Mouse (Mus musculus) urinary bladder, postnatal 14 days (tissue): ENCODE data around the gene Tas2r138.
"Not testable (repeated sequence)": the region's sequence is repeated elsewhere in the genome, so short reads cannot be mapped to it uniquely, and the experiment has no call there.

Experiments used
- DNase-seq: peaks from one replicate; pipeline ENCODE4 v3.0.0; 2021; ENCODE audit warnings: low spot score

Gene Tas2r138

DNA sequence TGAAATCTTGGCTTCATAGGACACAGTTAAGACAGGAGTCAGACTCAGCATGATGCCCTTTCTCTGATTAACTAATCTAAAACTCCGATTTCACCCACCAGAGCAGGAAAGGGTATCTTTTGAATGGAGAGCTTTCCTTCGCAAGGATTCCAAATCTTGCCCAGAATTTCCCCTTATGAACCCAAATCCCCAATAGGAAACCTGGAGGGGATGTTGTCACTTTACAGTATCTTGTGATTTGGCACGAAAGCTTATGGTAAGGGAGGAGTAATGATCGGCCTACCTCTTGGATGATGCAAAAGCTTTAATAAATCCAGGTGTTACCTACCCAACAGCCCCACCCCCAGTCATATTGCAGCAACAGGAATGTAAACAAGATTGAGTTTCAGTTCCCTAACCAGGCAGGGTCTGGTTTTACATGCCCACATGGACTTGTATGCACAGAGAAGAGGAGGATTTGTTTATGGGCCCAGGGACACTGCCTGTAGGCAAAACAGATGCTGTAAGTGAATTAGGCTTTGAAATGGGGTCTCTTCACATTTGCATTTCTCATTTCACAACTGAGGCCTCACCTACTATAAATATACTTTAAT, at the start of gene Tas2r138:
TSS of gene Tas2r138 (minus strand) at position 51 of the 593 bp plus-strand sequence.
- no peak for DNase-seq

DNA sequence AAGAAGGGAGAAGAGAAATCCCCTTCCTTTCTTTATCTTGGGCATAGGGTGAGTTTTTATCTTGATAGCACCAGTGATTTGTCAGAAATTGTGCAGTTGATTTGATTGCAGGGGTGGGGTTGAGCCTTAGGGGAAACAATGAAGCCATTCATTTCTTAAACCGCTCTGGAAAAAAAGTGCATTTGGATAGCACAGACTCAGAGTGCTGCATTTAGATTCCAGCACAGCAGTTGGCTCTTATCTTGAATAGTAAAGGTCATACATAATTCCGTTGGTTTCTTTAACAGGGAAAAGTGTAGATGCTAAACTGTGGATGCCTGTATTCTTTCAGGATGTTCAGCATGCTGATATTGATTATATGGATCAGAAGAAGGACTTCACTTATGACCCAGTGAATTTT, 47.8 kb upstream of the Tas2r138 start:
- DNase-seq, result no peak

DNA sequence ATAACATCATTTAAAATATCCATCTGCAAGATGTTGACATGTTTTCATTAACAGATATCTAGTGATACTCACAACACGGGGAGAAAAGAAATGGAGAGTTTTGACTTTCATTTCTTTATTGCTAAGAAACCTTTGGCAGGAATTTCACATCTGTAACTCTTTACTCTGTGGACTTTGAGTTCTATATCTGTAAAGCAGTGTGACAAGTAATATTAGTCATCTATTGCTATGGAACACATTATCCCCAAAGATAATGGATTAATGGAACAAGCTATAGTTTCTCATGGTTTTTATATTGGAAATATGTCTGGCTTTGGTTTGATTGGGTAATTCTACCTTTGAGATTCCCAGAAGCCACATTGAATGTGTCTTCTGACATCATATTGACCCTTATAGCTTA, 37.8 kb upstream of the Tas2r138 start:
- DNase-seq, result no peak

DNA sequence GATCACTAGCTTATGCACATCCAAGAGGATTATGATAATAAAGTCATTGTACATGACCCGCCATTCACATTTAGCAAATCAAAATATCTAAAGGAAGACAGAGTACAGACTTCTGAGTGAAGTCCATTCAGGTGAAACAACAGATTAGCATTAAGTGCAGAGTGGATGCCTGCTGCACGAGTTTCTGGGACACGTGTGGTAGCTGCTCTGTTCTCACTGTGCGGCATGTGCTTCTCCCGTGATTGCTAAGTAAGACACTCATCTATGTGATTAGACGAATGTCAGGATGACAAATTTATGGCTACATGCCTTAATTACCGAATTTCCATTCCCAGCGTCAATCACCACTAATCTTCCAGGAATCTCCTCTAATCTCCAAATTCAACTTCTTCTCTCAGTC, 32.6 kb upstream of the Tas2r138 start:
- no peak for DNase-seq

DNA sequence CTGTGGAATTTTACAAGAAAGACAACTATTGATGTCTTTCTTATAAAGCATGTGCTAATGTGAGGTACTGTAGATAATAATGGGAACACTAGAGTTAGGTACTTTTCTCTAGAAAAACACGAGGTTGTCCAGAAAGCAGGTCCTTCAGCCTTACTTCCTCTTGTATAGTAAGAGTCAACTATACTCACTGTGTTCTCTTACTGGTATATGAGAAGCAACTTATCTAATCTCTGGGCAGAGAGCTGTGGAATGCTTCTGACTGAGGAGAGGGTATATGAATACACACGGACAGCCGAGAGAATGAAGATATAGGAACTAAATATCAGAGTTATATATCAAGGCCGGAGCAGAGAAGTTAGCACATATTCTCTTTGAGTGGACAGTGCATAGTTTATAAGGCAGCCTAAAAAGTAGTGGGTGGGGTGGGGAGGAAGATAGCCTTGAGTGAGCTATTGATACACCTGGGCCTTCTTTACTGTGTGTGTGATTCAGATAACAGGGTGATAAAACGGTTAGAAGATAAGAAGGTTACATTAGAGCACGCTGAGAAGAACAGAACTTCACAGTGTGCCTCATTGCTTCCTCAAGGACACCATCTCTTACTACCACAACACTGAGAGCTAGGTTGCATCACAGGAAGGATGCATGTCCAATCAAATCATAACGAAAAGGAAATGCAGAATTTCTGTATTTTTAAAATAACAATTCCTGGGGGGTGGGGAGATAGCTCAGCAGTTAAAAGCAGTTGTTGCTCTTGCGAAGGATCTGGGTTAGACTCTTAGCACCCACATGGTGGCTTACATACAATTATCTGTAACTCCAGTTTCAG, 27.8 kb upstream of the Tas2r138 start:
- DNase-seq, result no peak

DNA sequence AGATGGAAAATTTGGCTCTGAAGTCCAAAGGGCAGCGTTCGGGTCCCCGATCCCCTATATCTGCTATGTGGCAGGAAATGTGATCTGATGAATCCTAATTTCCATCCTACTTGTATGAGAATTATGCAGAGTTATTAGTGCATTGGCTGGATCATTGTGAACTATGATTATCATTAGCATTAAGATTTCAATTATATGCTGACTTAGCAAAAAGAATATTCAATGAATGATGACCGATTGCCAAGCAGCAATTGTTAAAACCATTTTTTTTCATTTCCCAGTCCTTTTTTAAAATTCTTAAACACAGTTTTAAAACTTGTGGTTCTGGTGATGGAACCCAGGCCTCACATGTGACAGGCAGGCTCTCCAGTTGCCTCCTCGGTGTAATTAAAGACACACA, 24.6 kb upstream of the Tas2r138 start:
- no peak for DNase-seq

DNA sequence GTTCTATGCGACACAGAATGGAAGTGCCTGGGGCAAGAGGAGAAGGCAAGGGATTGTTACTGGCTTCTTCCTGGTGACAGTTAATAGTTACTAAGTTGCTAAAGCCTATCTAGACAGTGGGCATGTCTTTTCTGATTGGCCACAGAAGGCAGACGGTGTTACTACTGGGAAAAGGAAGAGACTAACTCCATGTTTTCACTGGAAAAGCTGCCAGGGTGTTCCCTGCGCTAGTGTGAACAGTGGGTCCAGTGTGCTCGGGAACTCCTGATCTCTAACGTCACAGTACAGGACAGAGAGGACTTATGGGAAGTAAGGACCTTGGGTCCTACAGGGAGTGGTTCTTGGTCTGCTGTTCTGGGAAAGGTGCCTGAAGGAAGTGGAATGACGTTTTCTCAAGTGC, 22.4 kb upstream of the Tas2r138 start:
- no peak for DNase-seq

DNA sequence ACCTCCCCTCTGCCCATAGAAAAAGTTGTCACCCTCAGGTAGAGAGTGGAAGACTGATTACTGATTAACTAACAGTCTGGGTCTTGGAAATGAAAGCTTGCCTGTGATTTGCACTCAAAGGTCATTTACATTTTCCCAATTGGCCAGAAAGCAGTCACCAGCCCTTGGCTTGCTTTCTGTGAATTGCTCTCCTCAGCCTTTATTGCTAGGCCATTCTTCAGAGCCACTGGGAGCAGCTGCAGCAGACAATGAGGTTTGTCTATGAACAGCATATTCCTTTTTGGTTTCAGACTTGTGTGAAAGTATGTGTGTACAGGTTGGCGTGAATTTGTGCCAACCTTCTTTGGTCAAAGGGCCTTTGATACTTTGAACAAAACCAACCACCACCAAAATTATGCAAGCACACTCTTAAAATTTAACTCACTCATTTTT, 21.5 kb upstream of the Tas2r138 start:
- no peak for DNase-seq

DNA sequence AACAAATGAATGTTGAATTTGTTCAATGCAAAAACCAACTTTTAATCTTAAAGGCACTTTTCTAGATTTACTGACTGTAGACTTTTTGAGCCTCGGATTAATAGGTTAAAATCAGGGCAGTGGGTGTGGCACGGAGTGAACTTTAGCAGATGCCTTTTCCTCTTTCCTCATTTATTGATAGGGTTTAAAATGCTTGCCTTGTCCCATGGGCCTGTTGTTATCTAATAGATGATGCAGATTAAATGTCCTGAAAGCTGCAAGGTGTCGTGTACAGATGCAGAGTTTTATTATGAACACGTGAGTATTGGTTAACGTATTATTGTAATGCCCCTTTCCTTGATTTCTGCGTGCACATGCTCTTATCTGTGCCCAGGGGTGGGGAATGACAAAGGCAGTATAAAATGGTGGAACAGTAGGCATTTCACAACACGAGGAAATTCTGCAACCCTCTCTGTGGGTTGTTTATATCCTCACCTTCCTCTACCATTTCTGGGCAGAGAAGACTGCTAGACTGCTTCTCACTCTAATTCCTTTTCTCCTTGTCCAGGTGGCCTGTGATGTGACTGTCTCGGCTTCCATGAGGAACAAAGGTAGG, 15.4 kb upstream of the Tas2r138 start, which contains the start of gene Mgam:
TSS of gene Mgam (plus strand) at position 426 of the 595 bp plus-strand sequence.
- no peak for DNase-seq

DNA sequence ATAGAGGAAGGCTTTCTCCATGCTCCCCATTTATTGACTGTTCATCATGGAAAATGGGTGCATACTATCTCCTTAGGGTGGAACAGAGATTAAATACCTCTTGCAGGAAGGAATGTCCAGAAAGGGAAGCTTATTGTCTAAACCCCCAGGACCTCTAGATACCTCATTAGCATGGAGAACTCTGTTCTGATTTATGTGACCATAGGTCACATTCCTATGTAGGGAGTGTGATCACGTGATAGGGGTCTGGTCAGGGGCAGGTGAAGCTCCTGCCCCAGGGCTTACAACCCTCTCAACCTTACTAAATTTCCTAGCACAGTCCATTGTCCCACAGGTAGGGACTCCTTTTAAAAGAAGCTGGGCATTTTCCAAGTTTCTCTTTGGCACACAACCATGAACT, 13.0 kb upstream of the Tas2r138 start:
- no peak for DNase-seq

DNA sequence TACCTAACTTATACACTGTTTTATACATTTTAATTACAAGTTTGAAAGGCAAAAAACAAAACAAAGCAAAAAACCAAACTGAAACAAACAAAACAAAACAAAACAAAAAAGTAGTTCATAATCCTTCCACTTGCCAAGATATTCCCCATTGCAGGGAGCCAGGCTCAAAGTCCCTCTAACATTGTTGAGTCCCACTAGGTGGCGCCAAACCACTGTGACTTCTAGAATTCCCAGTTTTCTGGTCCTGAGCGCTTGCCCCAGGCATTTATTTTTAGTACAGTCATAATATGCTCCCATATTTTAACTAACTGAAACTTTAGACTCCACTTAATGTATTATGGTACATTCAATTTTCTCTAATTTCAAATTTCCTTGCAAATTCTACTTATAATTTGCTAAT, 4.9 kb upstream of the Tas2r138 start:
- peak; percentile 66 for DNase-seq

DNA sequence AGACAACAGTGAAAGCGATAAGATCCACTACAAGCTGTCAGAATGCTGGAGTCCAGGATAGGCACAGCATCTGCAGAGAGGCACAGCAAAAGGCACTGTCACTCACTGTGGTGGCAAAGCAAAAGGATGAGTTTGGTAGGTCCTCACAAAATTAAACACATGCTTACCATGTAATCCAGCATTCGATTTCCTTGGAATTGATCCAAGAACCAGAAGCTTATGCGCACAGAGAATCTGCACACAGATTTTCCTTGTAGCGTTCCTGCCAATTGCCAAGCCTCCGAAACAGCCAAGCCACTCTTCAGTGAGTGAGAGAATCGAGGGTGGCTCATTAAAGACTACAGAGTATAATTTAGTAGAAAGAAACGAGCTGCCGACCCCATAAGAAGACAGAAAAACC, 2.9 kb downstream of the Tas2r138 start:
- DNase-seq, result no peak

DNA sequence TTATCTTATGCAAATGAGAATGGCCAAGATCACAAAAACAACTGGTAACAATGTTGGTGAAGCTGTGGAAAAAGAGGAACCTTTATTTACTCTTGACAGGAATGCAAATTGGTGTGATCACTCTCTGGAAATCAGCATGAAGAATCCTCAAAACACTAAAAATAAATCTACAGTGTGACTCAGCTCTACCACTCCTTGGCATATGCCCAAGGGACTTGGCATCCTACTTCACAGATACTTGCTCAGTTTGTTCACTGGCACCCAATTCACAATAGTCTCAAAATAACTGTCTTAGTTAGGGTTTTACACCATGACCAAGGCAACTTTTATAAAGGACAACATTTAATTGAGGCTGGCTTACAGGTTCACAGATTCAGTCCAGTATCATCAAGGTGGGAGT, 5.7 kb downstream of the Tas2r138 start:
- no peak for DNase-seq

DNA sequence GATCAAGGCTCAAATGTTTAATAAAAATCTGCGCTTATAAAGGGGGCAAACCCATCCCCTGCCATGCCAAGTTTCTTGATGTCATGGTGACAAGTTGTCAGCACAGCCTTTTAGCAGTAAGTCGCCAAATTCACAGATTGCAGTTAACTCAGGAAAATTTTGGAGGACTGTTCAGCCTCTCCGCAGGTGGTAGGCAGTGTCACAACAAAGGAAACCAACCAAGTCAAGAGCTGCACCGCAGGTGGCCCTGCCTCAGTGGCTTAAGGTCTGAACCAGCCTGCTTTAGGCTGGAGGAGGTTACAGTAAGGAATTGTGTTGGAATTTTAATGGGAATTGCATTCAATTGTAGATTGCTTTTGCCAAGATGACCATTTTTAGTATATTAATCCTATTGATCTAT, 14.6 kb downstream of the Tas2r138 start:
- not testable (repeated sequence) for DNase-seq

DNA sequence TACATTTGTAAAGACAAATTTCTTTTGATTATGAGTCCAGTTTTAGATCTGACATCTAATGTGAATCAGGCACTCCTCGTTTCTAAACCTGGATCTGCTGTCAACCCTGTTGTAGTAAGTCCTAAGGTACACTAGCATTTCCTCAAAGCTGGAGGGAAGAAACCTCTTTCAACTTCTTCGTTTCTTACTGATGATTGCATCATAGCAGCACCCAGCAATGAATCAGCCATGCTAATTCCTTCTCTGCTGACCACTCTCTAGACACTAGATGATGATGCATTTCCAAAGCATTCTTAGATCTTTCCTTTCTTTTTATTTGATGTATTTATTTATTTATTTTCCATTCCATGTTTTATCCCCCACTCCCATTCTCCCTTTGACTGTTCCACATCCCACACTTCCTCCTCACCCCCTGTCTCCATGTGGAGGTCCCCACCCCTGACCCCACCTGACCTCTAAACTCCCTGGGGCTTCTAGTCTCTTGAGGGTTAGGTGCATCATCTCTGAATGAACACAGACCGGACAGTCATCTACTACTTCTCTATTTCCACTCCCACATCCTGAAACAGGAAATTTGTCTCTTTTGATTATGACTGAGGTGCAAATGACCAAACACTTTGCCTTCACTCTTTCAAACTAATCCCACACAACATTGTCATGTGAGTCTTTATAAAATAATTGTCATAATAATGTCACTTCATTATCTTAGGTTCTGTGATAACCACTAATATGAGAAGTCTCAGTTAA, 18.1 kb downstream of the Tas2r138 start:
- DNase-seq, result no peak

DNA sequence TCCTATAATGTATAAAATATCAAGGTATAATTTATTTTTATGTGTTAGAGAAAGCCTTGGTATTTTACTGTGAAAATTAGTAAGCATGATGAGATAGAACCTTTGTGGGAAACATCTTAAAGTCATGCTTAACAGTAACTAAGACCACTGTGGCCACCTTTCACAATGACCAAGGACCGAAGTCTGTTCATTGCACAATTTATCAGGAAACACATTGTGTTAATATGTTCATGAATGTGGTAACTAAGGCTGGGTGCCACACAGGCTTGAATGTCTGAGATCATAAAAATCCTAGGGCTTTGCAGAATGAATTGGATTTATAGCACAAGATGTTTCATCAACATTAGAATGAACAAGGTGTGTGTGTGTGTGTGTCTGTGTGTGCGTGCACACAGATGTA, 24.8 kb downstream of the Tas2r138 start:
- no peak for DNase-seq

DNA sequence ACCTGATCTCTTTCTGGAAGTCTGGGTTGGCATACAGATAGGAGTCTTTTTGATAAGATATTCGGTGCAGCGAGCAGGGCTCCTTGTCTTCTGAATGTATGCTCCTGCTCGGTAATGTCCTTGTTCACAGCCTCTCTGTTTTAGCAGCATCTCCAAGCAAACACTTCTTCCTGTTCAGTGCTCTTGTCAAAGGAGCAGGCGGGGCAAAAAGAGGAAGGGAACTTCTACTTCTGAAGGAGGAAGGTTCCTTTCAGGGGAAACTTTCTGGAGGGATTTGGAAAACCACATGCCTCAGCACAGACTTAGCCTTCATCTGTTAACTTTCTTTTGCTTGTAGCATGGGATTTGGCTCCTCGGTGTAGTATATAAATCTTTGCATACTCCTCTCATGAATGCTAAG, 27.5 kb downstream of the Tas2r138 start, which contains the start of gene Clec5a:
TSS of gene Clec5a (minus strand) at position 177 of the 400 bp plus-strand sequence.
- DNase-seq, result no peak

DNA sequence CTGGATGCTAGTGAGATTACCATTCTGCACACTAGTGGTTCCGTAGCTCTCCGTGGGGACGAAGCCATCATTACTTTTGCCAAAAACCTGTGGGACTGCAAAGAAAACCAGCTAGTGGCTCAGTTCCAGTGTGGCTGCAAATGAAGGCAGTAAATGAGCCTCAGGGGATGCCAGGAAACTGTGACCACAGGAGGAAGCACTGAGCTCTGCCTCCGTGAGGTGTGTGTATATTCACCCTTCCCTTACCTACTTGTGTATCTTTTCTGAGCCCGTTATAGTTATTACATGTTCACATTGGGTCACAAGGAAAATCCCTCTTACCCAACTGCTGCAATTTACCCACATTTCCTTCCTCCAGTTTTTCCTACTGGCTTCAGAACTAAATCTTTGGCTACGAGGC, 28.8 kb downstream of the Tas2r138 start:
- DNase-seq, result no peak

DNA sequence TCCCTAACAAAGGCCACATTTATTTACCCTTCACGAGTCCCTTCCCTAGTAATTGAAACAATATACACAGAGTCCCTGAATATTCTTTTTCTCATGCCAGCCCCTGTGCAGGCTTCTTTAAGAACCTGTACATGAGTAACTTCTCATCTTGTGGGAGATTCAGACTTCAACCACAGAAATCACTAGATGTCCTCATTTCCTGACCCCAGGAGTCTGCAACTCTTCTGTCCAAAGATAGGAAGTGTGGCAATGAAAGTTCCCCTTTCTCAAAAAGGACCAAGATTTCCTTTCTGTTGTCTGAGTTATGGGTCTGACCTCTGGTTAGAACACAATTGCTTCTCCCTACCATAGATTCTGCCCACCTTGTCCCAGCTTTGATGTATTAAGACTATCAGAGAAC, 36.8 kb downstream of the Tas2r138 start:
- no peak for DNase-seq

DNA sequence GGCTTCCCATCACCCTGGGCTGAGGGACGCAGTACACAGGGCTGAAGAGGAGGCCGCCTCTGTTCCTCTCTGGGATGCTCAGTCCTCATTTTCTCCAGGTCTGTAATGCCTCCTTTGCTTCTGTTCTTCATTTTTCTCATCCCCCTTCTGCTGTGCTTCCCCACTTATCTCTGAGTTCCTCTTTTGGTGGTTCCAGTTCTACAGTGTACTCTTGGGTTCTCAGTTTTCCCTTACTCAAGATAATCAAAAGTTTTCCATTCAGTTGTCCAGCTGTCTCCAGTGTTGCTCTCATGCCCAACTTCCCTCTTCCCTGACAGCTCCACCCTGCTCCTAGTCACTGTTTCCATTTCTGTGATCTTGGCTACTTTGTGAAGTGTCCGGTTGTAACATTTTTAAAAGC, 39.5 kb downstream of the Tas2r138 start:
- no peak for DNase-seq

DNA sequence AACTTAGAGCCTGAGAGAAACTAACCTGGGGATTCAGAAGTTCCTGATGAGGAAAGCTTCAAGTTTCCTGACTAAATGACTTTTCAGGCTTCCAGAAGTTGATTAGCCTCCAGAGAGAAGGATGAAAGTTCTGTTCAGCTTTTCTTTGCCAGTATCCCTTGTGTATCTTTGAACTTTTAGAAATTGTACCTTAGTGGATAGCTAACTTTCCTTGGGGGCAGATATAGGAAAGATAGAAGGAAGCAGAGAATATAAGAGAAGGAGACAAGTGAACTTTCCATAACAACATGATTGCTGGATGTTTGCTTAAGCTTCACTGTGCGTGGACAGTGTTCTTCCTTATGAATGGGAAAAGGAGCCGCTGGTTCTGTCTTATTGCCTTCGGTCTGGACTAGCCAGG, 43.9 kb downstream of the Tas2r138 start, which contains the start of gene Olfr460:
TSS of gene Olfr460 (plus strand) at position 301 of the 400 bp plus-strand sequence.
- DNase-seq, result no peak
